Mouse (Mus musculus) spleen, postnatal 10 days (tissue): ENCODE data around the gene Ddx28.
"Not testable (repeated sequence)": the region's sequence is repeated elsewhere in the genome, so short reads cannot be mapped to it uniquely, and the experiment has no call there.

Experiments used
- DNase-seq, 2 experiments: peaks; one replicate each; pipeline ENCODE4 v3.0.0; 2021 to 2022; ENCODE audit warnings: low spot score in 2 of 2

Gene Ddx28

GRCm38 (mm10) chr8:106016284-106016683 is 4.6 kb upstream of the Ddx28 start:
- DNase-seq = no peak

GRCm38 (mm10) chr8:106012203-106012602 is 521 bp upstream of the Ddx28 start:
- not testable (repeated sequence) for DNase-seq

- peak; percentile 86 to 95 for DNase-seq
These were observed 687 bp downstream of the Ddx28 start for GRCm38 (mm10) chr8:106010748-106011642.

- DNase-seq = not testable (repeated sequence)
These were observed 3.8 kb downstream of the Ddx28 start for GRCm38 (mm10) chr8:106007891-106008290.

GRCm38 (mm10) chr8:106007135-106007534 is 4.5 kb downstream of the Ddx28 start:
- DNase-seq = no peak

GRCm38 (mm10) chr8:106006413-106006812 is 5.3 kb downstream of the Ddx28 start:
- no peak for DNase-seq

- no peak for DNase-seq
These were observed 5.8 kb downstream of the Ddx28 start, which contains the start of gene Dpep2nb for GRCm38 (mm10) chr8:106005875-106006274. Gene Dpep2nb, minus strand, starts transcription at chr8:106005975.

- DNase-seq = no peak
These were observed 7.0 kb downstream of the Ddx28 start for GRCm38 (mm10) chr8:106004538-106005207.

- no peak for DNase-seq
These were observed 9.8 kb downstream of the Ddx28 start for GRCm38 (mm10) chr8:106001908-106002307.

- DNase-seq = no peak
These were observed 12.7 kb downstream of the Ddx28 start for GRCm38 (mm10) chr8:105998971-105999370.

GRCm38 (mm10) chr8:105996359-105996758 is 15.3 kb downstream of the Ddx28 start:
- no peak for DNase-seq

- no peak for DNase-seq
These were observed 18.5 kb downstream of the Ddx28 start for GRCm38 (mm10) chr8:105993226-105993625.

- peak in 1 of 2 experiments; percentile 78 for DNase-seq
These were observed 19.2 kb downstream of the Ddx28 start for GRCm38 (mm10) chr8:105992499-105992898.

- DNase-seq = no peak
These were observed 20.1 kb downstream of the Ddx28 start for GRCm38 (mm10) chr8:105991546-105991945.

GRCm38 (mm10) chr8:105990856-105991387 is 20.8 kb downstream of the Ddx28 start, which contains the start of gene Dus2:
Gene Dus2, plus strand, starts transcription at chr8:105991337.
- peak; percentile 79 to 93 for DNase-seq

GRCm38 (mm10) chr8:105988546-105988945 is 23.1 kb downstream of the Ddx28 start:
- DNase-seq = no peak

GRCm38 (mm10) chr8:105983406-105983805 is 28.3 kb downstream of the Ddx28 start:
- not testable (repeated sequence) for DNase-seq

GRCm38 (mm10) chr8:105981146-105981545 is 30.5 kb downstream of the Ddx28 start:
- no peak for DNase-seq

- no peak for DNase-seq
These were observed 32.4 kb downstream of the Ddx28 start, which contains the start of gene Dpep3 for GRCm38 (mm10) chr8:105979325-105979724. Gene Dpep3, minus strand, starts transcription at chr8:105979429.

GRCm38 (mm10) chr8:105975363-105975762 is 36.3 kb downstream of the Ddx28 start:
- no peak for DNase-seq

GRCm38 (mm10) chr8:105971019-105971720 is 40.5 kb downstream of the Ddx28 start:
- DNase-seq = no peak

- no peak for DNase-seq
These were observed 42.3 kb downstream of the Ddx28 start for GRCm38 (mm10) chr8:105969367-105969766.
